Mouse (Mus musculus): ENCODE measurements around the gene Ncam2. TPM values are rescaled to one million over a fixed set of nuclear protein-coding genes. Genes with fewer than 3 reads are reported as not detected.

Gene Ncam2
- polyA plus RNA-seq, 1 experiment from 2014 or later = 3.9 TPM

GRCm38 (mm10) chr16:81201471-81201870, 974 bp downstream of the Ncam2 start:
- peak overlapping the region; percentile 52; the same call in 1 of the 2 replicates for H3K4me3 ChIP-seq (ENCODE audit: low read depth, low read length)
- H3K9me3 ChIP-seq (ENCODE audit: control insufficient read depth, low read depth, low read length) = no peaks in the 10 kb centered on the region
- no peaks in the 10 kb centered on the region for H3K27me3 ChIP-seq (ENCODE audit: control insufficient read depth, insufficient read depth, low read length)
- H3K27ac ChIP-seq (ENCODE audit: low read length) = no peak overlapping the region
- WGBS = 29% methylated on average over 5 of the region's 5 CpGs
- ATAC-seq (ENCODE audit: insufficient number of reproducible peaks, insufficient read depth, low FRiP score, low read depth) = no peak
- H3K4me2 ChIP-seq (replicated peaks; ENCODE audit: low read depth, low read length) = peak overlapping the region; percentile 80; the same call in 1 of the 2 replicates
- H3K36me3 ChIP-seq (ENCODE audit: control insufficient read depth, insufficient read depth, low read length) = no peaks in the 10 kb centered on the region
- no peak overlapping the region for H3K9ac ChIP-seq (replicated peaks; ENCODE audit: low read depth, low read length)
- H3K4me1 ChIP-seq (ENCODE audit: control insufficient read depth, insufficient read depth, low read length) = no peaks in the 10 kb centered on the region

GRCm38 (mm10) chr16:81201992-81202391, 1.5 kb downstream of the Ncam2 start:
- no peaks in the 10 kb centered on the region for H3K4me1 ChIP-seq (ENCODE audit: control insufficient read depth, insufficient read depth, low read length)
- no peak overlapping the region for H3K27ac ChIP-seq (ENCODE audit: low read length)
- no peaks in the 10 kb centered on the region for H3K9me3 ChIP-seq (ENCODE audit: control insufficient read depth, low read depth, low read length)
- H3K36me3 ChIP-seq (ENCODE audit: control insufficient read depth, insufficient read depth, low read length) = no peaks in the 10 kb centered on the region
- WGBS = 11% methylated on average over 4 of the region's 4 CpGs
- H3K4me2 ChIP-seq (replicated peaks; ENCODE audit: low read depth, low read length) = no peak overlapping the region
- H3K9ac ChIP-seq (replicated peaks; ENCODE audit: low read depth, low read length) = no peak overlapping the region
- H3K27me3 ChIP-seq (ENCODE audit: control insufficient read depth, insufficient read depth, low read length) = no peaks in the 10 kb centered on the region
- no peak for ATAC-seq (ENCODE audit: insufficient number of reproducible peaks, insufficient read depth, low FRiP score, low read depth)
- H3K4me3 ChIP-seq (ENCODE audit: low read depth, low read length) = no peak overlapping the region

- Histone ChIP-seq H3K4me2 (replicated peaks; ENCODE audit: low read depth, low read length) (0 out of 2 replicates have a peak overlapping the region, but pooled peaks have one; percentile 1), H3K4me1 (ENCODE audit: control insufficient read depth, insufficient read depth, low read length) (no peaks in the 10 kb centered on the region), H3K27me3 (ENCODE audit: control insufficient read depth, insufficient read depth, low read length) (no peaks in the 10 kb centered on the region), H3K4me3 (ENCODE audit: low read depth, low read length) (no peak overlapping the region), H3K36me3 (ENCODE audit: control insufficient read depth, insufficient read depth, low read length) (no peaks in the 10 kb centered on the region), H3K9ac (replicated peaks; ENCODE audit: low read depth, low read length) (no peak overlapping the region), H3K9me3 (ENCODE audit: control insufficient read depth, low read depth, low read length) (no peaks in the 10 kb centered on the region), H3K27ac (ENCODE audit: low read length) (no peak overlapping the region)
- 44% methylated on average over 8 of the region's 8 CpGs for WGBS
- ATAC-seq (ENCODE audit: insufficient number of reproducible peaks, insufficient read depth, low FRiP score, low read depth) = no peak
These were observed 2.2 kb downstream of the Ncam2 start for GRCm38 (mm10) chr16:81202721-81203161.

- H3K36me3 ChIP-seq (ENCODE audit: control insufficient read depth, insufficient read depth, low read length) = no peaks in the 10 kb centered on the region
- H3K27ac ChIP-seq (ENCODE audit: low read length) = no peak overlapping the region
- 75% methylated on average over 12 of the region's 12 CpGs for WGBS
- H3K9me3 ChIP-seq (ENCODE audit: control insufficient read depth, low read depth, low read length) = no peaks in the 10 kb centered on the region
- no peak overlapping the region for H3K4me3 ChIP-seq (ENCODE audit: low read depth, low read length)
- H3K27me3 ChIP-seq (ENCODE audit: control insufficient read depth, insufficient read depth, low read length) = no peaks in the 10 kb centered on the region
- no peaks in the 10 kb centered on the region for H3K4me1 ChIP-seq (ENCODE audit: control insufficient read depth, insufficient read depth, low read length)
- no peak overlapping the region for H3K9ac ChIP-seq (replicated peaks; ENCODE audit: low read depth, low read length)
- H3K4me2 ChIP-seq (replicated peaks; ENCODE audit: low read depth, low read length) = no peak overlapping the region
- no peak for ATAC-seq (ENCODE audit: insufficient number of reproducible peaks, insufficient read depth, low FRiP score, low read depth)
These were observed 4.0 kb downstream of the Ncam2 start for GRCm38 (mm10) chr16:81204405-81205034.

GRCm38 (mm10) chr16:81221176-81221575, 20.7 kb downstream of the Ncam2 start:
- no peaks in the 10 kb centered on the region for H3K36me3 ChIP-seq (ENCODE audit: control insufficient read depth, insufficient read depth, low read length)
- H3K4me1 ChIP-seq (ENCODE audit: control insufficient read depth, insufficient read depth, low read length) = no peaks in the 10 kb centered on the region
- no peaks in the 10 kb centered on the region for H3K27me3 ChIP-seq (ENCODE audit: control insufficient read depth, insufficient read depth, low read length)
- 73% methylated on average over 3 of the region's 3 CpGs for WGBS
- no peak overlapping the region for H3K4me2 ChIP-seq (replicated peaks; ENCODE audit: low read depth, low read length)
- H3K9ac ChIP-seq (replicated peaks; ENCODE audit: low read depth, low read length) = no peak overlapping the region
- H3K9me3 ChIP-seq (ENCODE audit: control insufficient read depth, low read depth, low read length) = no peaks in the 10 kb centered on the region
- H3K27ac ChIP-seq (ENCODE audit: low read length) = no peak overlapping the region
- ATAC-seq (ENCODE audit: insufficient number of reproducible peaks, insufficient read depth, low FRiP score, low read depth) = no peak
- no peak overlapping the region for H3K4me3 ChIP-seq (ENCODE audit: low read depth, low read length)

- H3K36me3 ChIP-seq (ENCODE audit: control insufficient read depth, insufficient read depth, low read length) = no peaks in the 10 kb centered on the region
- H3K9ac ChIP-seq (replicated peaks; ENCODE audit: low read depth, low read length) = no peak overlapping the region
- H3K9me3 ChIP-seq (ENCODE audit: control insufficient read depth, low read depth, low read length) = no peaks in the 10 kb centered on the region
- H3K4me3 ChIP-seq (ENCODE audit: low read depth, low read length) = no peak overlapping the region
- no peaks in the 10 kb centered on the region for H3K4me1 ChIP-seq (ENCODE audit: control insufficient read depth, insufficient read depth, low read length)
- H3K27ac ChIP-seq (ENCODE audit: low read length) = no peak overlapping the region
- H3K4me2 ChIP-seq (replicated peaks; ENCODE audit: low read depth, low read length) = no peak overlapping the region
- H3K27me3 ChIP-seq (ENCODE audit: control insufficient read depth, insufficient read depth, low read length) = no peaks in the 10 kb centered on the region
- 50% methylated on average over 1 of the region's 1 CpGs for WGBS
- ATAC-seq (ENCODE audit: insufficient number of reproducible peaks, insufficient read depth, low FRiP score, low read depth) = no peak
These were observed 23.3 kb downstream of the Ncam2 start for GRCm38 (mm10) chr16:81223841-81224240.

GRCm38 (mm10) chr16:81224253-81224652, 23.8 kb downstream of the Ncam2 start:
- no peak overlapping the region for H3K9ac ChIP-seq (replicated peaks; ENCODE audit: low read depth, low read length)
- no peaks in the 10 kb centered on the region for H3K9me3 ChIP-seq (ENCODE audit: control insufficient read depth, low read depth, low read length)
- no peaks in the 10 kb centered on the region for H3K4me1 ChIP-seq (ENCODE audit: control insufficient read depth, insufficient read depth, low read length)
- no peaks in the 10 kb centered on the region for H3K27me3 ChIP-seq (ENCODE audit: control insufficient read depth, insufficient read depth, low read length)
- H3K27ac ChIP-seq (ENCODE audit: low read length) = no peak overlapping the region
- no peak overlapping the region for H3K4me3 ChIP-seq (ENCODE audit: low read depth, low read length)
- no peaks in the 10 kb centered on the region for H3K36me3 ChIP-seq (ENCODE audit: control insufficient read depth, insufficient read depth, low read length)
- ATAC-seq (ENCODE audit: insufficient number of reproducible peaks, insufficient read depth, low FRiP score, low read depth) = no peak
- H3K4me2 ChIP-seq (replicated peaks; ENCODE audit: low read depth, low read length) = no peak overlapping the region

- H3K4me2 ChIP-seq (replicated peaks; ENCODE audit: low read depth, low read length) = no peak overlapping the region
These were observed 54.4 kb downstream of the Ncam2 start for GRCm38 (mm10) chr16:81254875-81255274.

GRCm38 (mm10) chr16:81260429-81260828, 59.9 kb downstream of the Ncam2 start:
- Histone ChIP-seq H3K36me3 (ENCODE audit: control insufficient read depth, insufficient read depth, low read length) (no peaks in the 10 kb centered on the region), H3K27me3 (ENCODE audit: control insufficient read depth, insufficient read depth, low read length) (no peaks in the 10 kb centered on the region), H3K27ac (ENCODE audit: low read length) (no peak overlapping the region), H3K4me2 (replicated peaks; ENCODE audit: low read depth, low read length) (no peak overlapping the region), H3K9ac (replicated peaks; ENCODE audit: low read depth, low read length) (no peak overlapping the region), H3K4me3 (ENCODE audit: low read depth, low read length) (no peak overlapping the region), H3K9me3 (ENCODE audit: control insufficient read depth, low read depth, low read length) (no peaks in the 10 kb centered on the region), H3K4me1 (ENCODE audit: control insufficient read depth, insufficient read depth, low read length) (no peaks in the 10 kb centered on the region)
- 47% methylated on average over 2 of the region's 2 CpGs for WGBS
- ATAC-seq (ENCODE audit: insufficient number of reproducible peaks, insufficient read depth, low FRiP score, low read depth) = no peak

More at GRCm38 (mm10) chr16:81254875-81255274, 54.4 kb downstream of the Ncam2 start:
- H3K4me3 ChIP-seq (ENCODE audit: low read depth, low read length) = no peak overlapping the region
- no peaks in the 10 kb centered on the region for H3K9me3 ChIP-seq (ENCODE audit: control insufficient read depth, low read depth, low read length)
- no peaks in the 10 kb centered on the region for H3K36me3 ChIP-seq (ENCODE audit: control insufficient read depth, insufficient read depth, low read length)
- H3K27ac ChIP-seq (ENCODE audit: low read length) = no peak overlapping the region
- no peaks in the 10 kb centered on the region for H3K27me3 ChIP-seq (ENCODE audit: control insufficient read depth, insufficient read depth, low read length)
- no peak overlapping the region for H3K9ac ChIP-seq (replicated peaks; ENCODE audit: low read depth, low read length)
- ATAC-seq (ENCODE audit: insufficient number of reproducible peaks, insufficient read depth, low FRiP score, low read depth) = no peak
- H3K4me1 ChIP-seq (ENCODE audit: control insufficient read depth, insufficient read depth, low read length) = no peaks in the 10 kb centered on the region
